Mouse (Mus musculus): ENCODE data around the gene Arhgap40. TPM values are rescaled to one million over a fixed set of nuclear protein-coding genes. Genes with fewer than 3 reads are reported as not detected.

Gene Arhgap40
- 0.23 TPM in 1 of 2 replicates, not detected in the other for polyA plus RNA-seq (2015; fragmentation: Nextera tagmentation; extraction: Ambion mirVana)

- Histone ChIP-seq H3K9me3 (no peaks in the 10 kb centered on the region), H3K4me3 (replicated peaks) (no peak within 1 kb of the TSS), H3K4me2 (replicated peaks) (no peak within 1 kb of the TSS), H3K4me1 (replicated peaks) (peaks cover 5% of the 10 kb centered on the region; the same call in 1 of the 2 replicates), H3K27ac (no peak within 1 kb of the TSS), H3K27me3 (replicated peaks) (no peaks in the 10 kb centered on the region), H3K36me3 (no peaks in the 10 kb centered on the region), H3K9ac (no peak within 1 kb of the TSS)
- WGBS = 80% methylated on average over 10 of the region's 10 CpGs
- peak; percentile 26; the same call in 1 of the 2 replicates for ATAC-seq
Measured at GRCm38 (mm10) chr2:158512528-158512927, at the start of gene Arhgap40. Arhgap40 (plus strand) TSS chr2:158512796.

GRCm38 (mm10) chr2:158474159-158474558, 38.4 kb upstream of the Arhgap40 start:
- Histone ChIP-seq H3K27ac (no peak overlapping the region), H3K4me3 (replicated peaks) (no peak overlapping the region), H3K4me2 (replicated peaks) (no peak overlapping the region), H3K9me3 (no peaks in the 10 kb centered on the region), H3K36me3 (peaks cover 18% of the 10 kb centered on the region; the same call in 1 of the 2 replicates), H3K4me1 (replicated peaks) (no peaks in the 10 kb centered on the region), H3K9ac (no peak overlapping the region), H3K27me3 (replicated peaks) (no peaks in the 10 kb centered on the region)
- ATAC-seq = no peak
- WGBS = 87% methylated on average over 1 of the region's 1 CpGs

GRCm38 (mm10) chr2:158477640-158478039, 35.0 kb upstream of the Arhgap40 start:
- H3K36me3 ChIP-seq = peaks cover 22% of the 10 kb centered on the region
- no peak overlapping the region for H3K9ac ChIP-seq
- ATAC-seq = no peak
- H3K4me2 ChIP-seq (replicated peaks) = no peak overlapping the region
- 90% methylated on average over 3 of the region's 3 CpGs for WGBS
- H3K4me1 ChIP-seq (replicated peaks) = no peaks in the 10 kb centered on the region
- no peaks in the 10 kb centered on the region for H3K9me3 ChIP-seq
- H3K27me3 ChIP-seq (replicated peaks) = no peaks in the 10 kb centered on the region
- no peak overlapping the region for H3K4me3 ChIP-seq (replicated peaks)
- no peak overlapping the region for H3K27ac ChIP-seq

GRCm38 (mm10) chr2:158498457-158498856, 14.1 kb upstream of the Arhgap40 start:
- no peaks in the 10 kb centered on the region for H3K9me3 ChIP-seq
- ATAC-seq = no peak
- no peak overlapping the region for H3K27ac ChIP-seq
- no peak overlapping the region for H3K9ac ChIP-seq
- no peaks in the 10 kb centered on the region for H3K4me1 ChIP-seq (replicated peaks)
- 0 out of 2 replicates have a peak, but pooled peaks cover 6% of the 10 kb centered on the region for H3K36me3 ChIP-seq
- no peak overlapping the region for H3K4me2 ChIP-seq (replicated peaks)
- H3K4me3 ChIP-seq (replicated peaks) = no peak overlapping the region
- no peaks in the 10 kb centered on the region for H3K27me3 ChIP-seq (replicated peaks)
- 82% methylated on average over 5 of the region's 5 CpGs for WGBS

- H3K4me2 ChIP-seq (replicated peaks) = no peak within 1 kb of the TSS
- H3K36me3 ChIP-seq = no peaks in the 10 kb centered on the region
- H3K4me3 ChIP-seq (replicated peaks) = no peak within 1 kb of the TSS
- no peak within 1 kb of the TSS for H3K9ac ChIP-seq
- no peak within 1 kb of the TSS for H3K27ac ChIP-seq
- WGBS = 68% methylated on average over 11 of the region's 11 CpGs
- no peak for ATAC-seq
- no peaks in the 10 kb centered on the region for H3K4me1 ChIP-seq (replicated peaks)
- no peaks in the 10 kb centered on the region for H3K9me3 ChIP-seq
- no peaks in the 10 kb centered on the region for H3K27me3 ChIP-seq (replicated peaks)
Measured at GRCm38 (mm10) chr2:158501836-158502812, 10.5 kb upstream of the Arhgap40 start, which contains the start of gene Adig. Adig (plus strand) TSS chr2:158502612.

GRCm38 (mm10) chr2:158503226-158503625, 9.4 kb upstream of the Arhgap40 start:
- H3K9me3 ChIP-seq = no peaks in the 10 kb centered on the region
- H3K36me3 ChIP-seq = no peaks in the 10 kb centered on the region
- ATAC-seq = no peak
- no peak overlapping the region for H3K4me2 ChIP-seq (replicated peaks)
- no peak overlapping the region for H3K4me3 ChIP-seq (replicated peaks)
- no peak overlapping the region for H3K9ac ChIP-seq
- no peaks in the 10 kb centered on the region for H3K27me3 ChIP-seq (replicated peaks)
- WGBS = 79% methylated on average over 7 of the region's 7 CpGs
- H3K27ac ChIP-seq = no peak overlapping the region
- no peaks in the 10 kb centered on the region for H3K4me1 ChIP-seq (replicated peaks)

- 72% methylated on average over 4 of the region's 4 CpGs for WGBS
- no peak for ATAC-seq
- no peak overlapping the region for H3K9ac ChIP-seq
Measured at GRCm38 (mm10) chr2:158503671-158504070, 8.9 kb upstream of the Arhgap40 start.

GRCm38 (mm10) chr2:158506475-158506874, 6.1 kb upstream of the Arhgap40 start:
- Histone ChIP-seq H3K27ac (no peak overlapping the region), H3K4me2 (replicated peaks) (no peak overlapping the region), H3K36me3 (no peaks in the 10 kb centered on the region), H3K4me3 (replicated peaks) (no peak overlapping the region), H3K4me1 (replicated peaks) (peaks cover 5% of the 10 kb centered on the region; the same call in 1 of the 2 replicates), H3K27me3 (replicated peaks) (no peaks in the 10 kb centered on the region), H3K9ac (no peak overlapping the region), H3K9me3 (no peaks in the 10 kb centered on the region)
- 83% methylated on average over 5 of the region's 5 CpGs for WGBS
- ATAC-seq = no peak

More at GRCm38 (mm10) chr2:158503671-158504070, 8.9 kb upstream of the Arhgap40 start:
- Histone ChIP-seq H3K36me3 (no peaks in the 10 kb centered on the region), H3K4me1 (replicated peaks) (no peaks in the 10 kb centered on the region), H3K9me3 (no peaks in the 10 kb centered on the region), H3K4me2 (replicated peaks) (no peak overlapping the region), H3K4me3 (replicated peaks) (no peak overlapping the region), H3K27me3 (replicated peaks) (no peaks in the 10 kb centered on the region), H3K27ac (no peak overlapping the region)

GRCm38 (mm10) chr2:158507046-158507445, 5.5 kb upstream of the Arhgap40 start:
- no peak for ATAC-seq
- H3K4me2 ChIP-seq (replicated peaks) = no peak overlapping the region
- H3K27ac ChIP-seq = no peak overlapping the region
- 90% methylated on average over 10 of the region's 10 CpGs for WGBS
- no peak overlapping the region for H3K4me3 ChIP-seq (replicated peaks)
- no peaks in the 10 kb centered on the region for H3K27me3 ChIP-seq (replicated peaks)
- no peak overlapping the region for H3K9ac ChIP-seq
- H3K36me3 ChIP-seq = no peaks in the 10 kb centered on the region
- peaks cover 5% of the 10 kb centered on the region; the same call in 1 of the 2 replicates for H3K4me1 ChIP-seq (replicated peaks)
- no peaks in the 10 kb centered on the region for H3K9me3 ChIP-seq

GRCm38 (mm10) chr2:158510665-158511064, 1.9 kb upstream of the Arhgap40 start:
- no peak overlapping the region for H3K9ac ChIP-seq
- H3K9me3 ChIP-seq = no peaks in the 10 kb centered on the region
- no peaks in the 10 kb centered on the region for H3K36me3 ChIP-seq
- H3K27ac ChIP-seq = no peak overlapping the region
- peaks cover 5% of the 10 kb centered on the region; the same call in 1 of the 2 replicates for H3K4me1 ChIP-seq (replicated peaks)
- 50% methylated on average over 6 of the region's 6 CpGs for WGBS
- H3K4me3 ChIP-seq (replicated peaks) = no peak overlapping the region
- peak; percentile 73 for ATAC-seq
- no peak overlapping the region; the same call in 1 of the 2 replicates for H3K4me2 ChIP-seq (replicated peaks)
- H3K27me3 ChIP-seq (replicated peaks) = no peaks in the 10 kb centered on the region

- Histone ChIP-seq H3K4me2 (replicated peaks) (no peak overlapping the region), H3K9ac (no peak overlapping the region), H3K36me3 (no peaks in the 10 kb centered on the region), H3K27me3 (replicated peaks) (no peaks in the 10 kb centered on the region), H3K27ac (no peak overlapping the region), H3K4me3 (replicated peaks) (no peak overlapping the region), H3K9me3 (no peaks in the 10 kb centered on the region), H3K4me1 (replicated peaks) (peaks cover 5% of the 10 kb centered on the region; the same call in 1 of the 2 replicates)
- ATAC-seq = no peak
- WGBS = 79% methylated on average over 12 of the region's 12 CpGs
Measured at GRCm38 (mm10) chr2:158513821-158514336, 1.3 kb downstream of the Arhgap40 start.

- Histone ChIP-seq H3K4me2 (replicated peaks) (no peak overlapping the region), H3K4me1 (replicated peaks) (no peaks in the 10 kb centered on the region), H3K36me3 (no peaks in the 10 kb centered on the region), H3K27me3 (replicated peaks) (no peaks in the 10 kb centered on the region), H3K9ac (no peak overlapping the region), H3K9me3 (no peaks in the 10 kb centered on the region), H3K4me3 (replicated peaks) (no peak overlapping the region), H3K27ac (no peak overlapping the region)
- no peak for ATAC-seq
- WGBS = 60% methylated on average over 6 of the region's 6 CpGs
Measured at GRCm38 (mm10) chr2:158518583-158518982, 6.0 kb downstream of the Arhgap40 start.
